Mouse (Mus musculus): ENCODE data around the gene Cfap58. TPM values are rescaled to one million over a fixed set of nuclear protein-coding genes. Genes with fewer than 3 reads are reported as not detected.

The Cfap58 gene
- polyA plus RNA-seq, 1 experiment: not detected

DNA sequence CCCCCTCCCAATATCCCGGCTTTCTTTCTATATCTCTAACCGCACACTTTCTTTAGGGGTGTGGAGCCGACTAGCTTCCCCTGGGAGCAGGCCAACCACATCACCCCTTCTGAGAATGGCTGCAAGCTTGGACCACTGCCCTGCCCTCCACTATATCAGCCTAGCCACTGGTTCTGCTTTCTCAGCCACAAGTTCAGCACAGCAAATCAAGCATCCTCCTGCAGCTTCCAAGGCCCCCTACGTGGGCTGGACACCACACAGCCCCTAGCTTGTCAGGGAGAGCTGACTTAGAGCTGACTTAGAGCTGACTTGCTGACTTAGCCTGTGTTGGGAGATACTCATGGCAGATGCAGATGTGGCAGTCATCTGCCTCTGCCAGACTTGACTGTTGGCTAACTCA, 32.4 kb upstream of the Cfap58 start:
- H3K4me3 ChIP-seq (ENCODE audit: insufficient read depth, poor library complexity, severe bottlenecking): no peak overlapping the region
- peaks cover 69% of the 10 kb centered on the region for H3K36me3 ChIP-seq (ENCODE audit: control insufficient read depth, insufficient read depth)
- H3K79me3 ChIP-seq (ENCODE audit: low read depth): peaks cover 76% of the 10 kb centered on the region
- TF ChIP-seq MAX (IDR thresholded peaks at IDR 0.05) (no peak), USF1 (IDR thresholded peaks at IDR 0.05; ENCODE audit: low read depth) (no peak), MYOD1 (IDR thresholded peaks at IDR 0.05; ENCODE audit: control insufficient read depth, insufficient read length, low read depth) (no peak), MYOG (IDR thresholded peaks at IDR 0.05; ENCODE audit: control insufficient read depth, extremely low read depth, insufficient read length) (no peak), CEBPB (IDR thresholded peaks at IDR 0.05; ENCODE audit: low read depth) (no peak), FOSL1 (IDR thresholded peaks at IDR 0.05; ENCODE audit: insufficient read depth, low read length, poor library complexity, severe bottlenecking) (no peak), CTCF (IDR thresholded peaks at IDR 0.05; ENCODE audit: control insufficient read depth, insufficient read depth, insufficient read length) (no peak)
- peaks cover 97% of the 10 kb centered on the region for H3K79me2 ChIP-seq (ENCODE audit: control insufficient read depth, insufficient read depth)
- H3K27me3 ChIP-seq (ENCODE audit: control insufficient read depth, insufficient read depth, insufficient read length): no peaks in the 10 kb centered on the region
- H3ac ChIP-seq (ENCODE audit: control insufficient read depth, insufficient read length, low read depth): no peak overlapping the region

DNA sequence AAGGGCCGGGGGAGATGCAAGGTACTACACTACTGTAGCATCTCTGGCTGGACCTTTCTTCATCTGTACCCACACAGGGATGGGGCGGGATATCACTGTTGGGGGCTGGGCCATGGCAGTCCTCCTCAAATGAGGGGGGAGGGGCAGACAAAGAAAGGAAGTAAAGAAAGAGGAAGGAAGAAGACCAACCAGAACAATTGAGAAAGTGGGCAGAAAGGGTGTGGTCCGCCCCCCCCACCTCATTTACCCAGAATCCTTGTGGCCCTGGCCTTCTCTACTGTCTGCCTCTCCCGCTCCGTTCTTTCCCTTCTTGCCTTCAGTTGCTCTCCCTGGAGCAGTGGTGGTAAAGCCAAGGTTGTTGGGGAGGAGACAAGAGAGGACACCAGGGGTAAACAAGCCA, 31.9 kb upstream of the Cfap58 start:
- no peak overlapping the region for H3ac ChIP-seq (ENCODE audit: control insufficient read depth, insufficient read length, low read depth)
- peaks cover 76% of the 10 kb centered on the region for H3K79me3 ChIP-seq (ENCODE audit: low read depth)
- peaks cover 68% of the 10 kb centered on the region for H3K36me3 ChIP-seq (ENCODE audit: control insufficient read depth, insufficient read depth)
- TF ChIP-seq CTCF (IDR thresholded peaks at IDR 0.05; ENCODE audit: control insufficient read depth, insufficient read depth, insufficient read length) (no peak), MYOD1 (IDR thresholded peaks at IDR 0.05; ENCODE audit: control insufficient read depth, insufficient read length, low read depth) (no peak), USF1 (IDR thresholded peaks at IDR 0.05; ENCODE audit: low read depth) (no peak), MAX (IDR thresholded peaks at IDR 0.05) (no peak), CEBPB (IDR thresholded peaks at IDR 0.05; ENCODE audit: low read depth) (no peak), MYOG (IDR thresholded peaks at IDR 0.05; ENCODE audit: control insufficient read depth, extremely low read depth, insufficient read length) (no peak), FOSL1 (IDR thresholded peaks at IDR 0.05; ENCODE audit: insufficient read depth, low read length, poor library complexity, severe bottlenecking) (no peak)
- no peaks in the 10 kb centered on the region for H3K27me3 ChIP-seq (ENCODE audit: control insufficient read depth, insufficient read depth, insufficient read length)
- H3K79me2 ChIP-seq (ENCODE audit: control insufficient read depth, insufficient read depth): peaks cover 97% of the 10 kb centered on the region
- H3K4me3 ChIP-seq (ENCODE audit: insufficient read depth, poor library complexity, severe bottlenecking): no peak overlapping the region

DNA sequence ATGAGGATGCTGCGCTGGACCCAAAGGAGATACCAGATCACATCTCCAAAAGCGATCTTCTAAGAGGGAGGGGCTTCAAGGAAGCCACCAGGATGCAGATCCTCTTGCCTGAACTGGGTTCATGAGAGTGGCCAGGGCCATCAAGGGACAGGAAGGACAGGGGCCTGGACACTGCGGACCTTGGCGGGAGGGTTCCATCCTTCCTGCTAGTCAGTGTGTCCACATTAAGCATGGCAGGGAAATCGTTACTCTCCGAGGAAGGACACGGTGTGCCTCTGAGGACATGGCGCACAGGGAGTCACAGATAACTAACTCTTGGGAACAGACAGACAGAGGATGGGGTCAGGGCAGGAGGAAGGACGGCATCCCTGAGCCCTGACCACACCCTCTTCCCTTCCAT, 29.9 kb upstream of the Cfap58 start:
- Histone ChIP-seq H3K27me3 (ENCODE audit: control insufficient read depth, insufficient read depth, insufficient read length) (no peaks in the 10 kb centered on the region), H3K4me3 (ENCODE audit: insufficient read depth, poor library complexity, severe bottlenecking) (no peak overlapping the region)
- no peak for TF ChIP-seq MAX (IDR thresholded peaks at IDR 0.05)
- TF ChIP-seq FOSL1 (IDR thresholded peaks at IDR 0.05; ENCODE audit: insufficient read depth, low read length, poor library complexity, severe bottlenecking): no peak
- TF ChIP-seq MYOG (IDR thresholded peaks at IDR 0.05; ENCODE audit: control insufficient read depth, extremely low read depth, insufficient read length): no peak
- no peak for TF ChIP-seq CEBPB (IDR thresholded peaks at IDR 0.05; ENCODE audit: low read depth)
- no peak for TF ChIP-seq CTCF (IDR thresholded peaks at IDR 0.05; ENCODE audit: control insufficient read depth, insufficient read depth, insufficient read length)
- TF ChIP-seq USF1 (IDR thresholded peaks at IDR 0.05; ENCODE audit: low read depth): no peak
- TF ChIP-seq MYOD1 (IDR thresholded peaks at IDR 0.05; ENCODE audit: control insufficient read depth, insufficient read length, low read depth): no peak

DNA sequence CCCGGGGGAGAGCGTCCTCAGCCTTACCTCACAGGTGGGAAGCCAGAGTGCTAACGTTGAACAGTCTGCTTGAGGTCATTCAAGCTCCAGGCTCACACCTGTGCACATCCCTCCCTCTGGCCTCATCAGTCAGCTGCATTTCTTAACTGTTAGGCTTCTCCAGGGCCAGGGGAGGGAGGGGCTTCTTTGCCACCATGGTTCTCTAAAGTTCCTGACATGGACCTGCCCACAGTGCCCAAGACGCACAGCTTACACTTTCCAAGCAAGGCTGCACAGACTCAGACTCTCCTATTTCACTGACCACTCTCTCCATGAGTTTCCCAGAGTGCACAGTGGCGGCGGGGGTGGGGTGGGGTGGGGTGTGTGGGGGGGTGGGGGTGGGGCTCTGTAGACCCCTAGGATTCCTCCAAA, 28.5 kb upstream of the Cfap58 start:
- H3K4me3 ChIP-seq (ENCODE audit: insufficient read depth, poor library complexity, severe bottlenecking): no peak overlapping the region
- TF ChIP-seq MYOG (IDR thresholded peaks at IDR 0.05; ENCODE audit: control insufficient read depth, extremely low read depth, insufficient read length) (no peak), CEBPB (IDR thresholded peaks at IDR 0.05; ENCODE audit: low read depth) (no peak), MAX (IDR thresholded peaks at IDR 0.05) (no peak), MYOD1 (IDR thresholded peaks at IDR 0.05; ENCODE audit: control insufficient read depth, insufficient read length, low read depth) (no peak), CTCF (IDR thresholded peaks at IDR 0.05; ENCODE audit: control insufficient read depth, insufficient read depth, insufficient read length) (no peak), FOSL1 (IDR thresholded peaks at IDR 0.05; ENCODE audit: insufficient read depth, low read length, poor library complexity, severe bottlenecking) (no peak), USF1 (IDR thresholded peaks at IDR 0.05; ENCODE audit: low read depth) (no peak)

More for the DNA sequence above, 29.9 kb upstream of the Cfap58 start:
- Histone ChIP-seq H3K79me2 (ENCODE audit: control insufficient read depth, insufficient read depth) (peaks cover 97% of the 10 kb centered on the region), H3K79me3 (ENCODE audit: low read depth) (peaks cover 75% of the 10 kb centered on the region), H3K36me3 (ENCODE audit: control insufficient read depth, insufficient read depth) (peaks cover 72% of the 10 kb centered on the region), H3ac (ENCODE audit: control insufficient read depth, insufficient read length, low read depth) (no peak overlapping the region)

DNA sequence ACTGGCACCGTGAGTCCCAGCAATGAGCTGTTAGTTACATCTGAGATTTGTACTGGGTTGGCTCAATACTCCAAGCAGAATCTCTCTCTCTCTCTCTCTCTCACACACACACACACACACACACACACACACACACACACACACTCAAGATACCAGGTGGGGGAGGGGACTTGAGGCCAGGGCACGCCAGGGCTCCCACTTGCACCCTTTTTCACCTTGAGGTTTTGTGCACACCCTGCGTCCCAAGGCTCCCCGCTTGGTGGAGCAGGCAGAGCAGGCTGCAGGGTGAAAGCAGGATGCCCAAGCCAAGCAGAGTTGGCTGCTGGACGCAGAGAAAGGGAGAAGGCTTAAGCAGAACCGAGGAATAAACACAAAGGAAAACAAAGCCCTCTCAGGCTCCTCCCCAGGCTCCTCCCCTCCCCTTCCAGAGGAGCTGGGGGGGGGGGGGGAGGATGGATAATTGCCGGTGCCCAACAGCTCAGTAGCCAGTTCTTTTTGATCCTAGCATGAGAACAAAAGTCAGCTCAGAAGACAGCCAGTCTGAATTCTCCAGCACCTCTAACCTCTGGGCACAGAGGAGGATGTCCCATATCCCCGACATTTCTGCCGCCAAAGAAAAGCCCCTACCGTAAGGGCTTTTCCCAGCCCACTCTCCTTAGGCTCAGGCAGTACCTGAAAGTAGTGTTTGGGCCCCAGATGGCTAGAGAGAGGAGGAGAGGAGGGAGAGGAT, 27.9 kb upstream of the Cfap58 start:
- H3K27me3 ChIP-seq (ENCODE audit: control insufficient read depth, insufficient read depth, insufficient read length): no peaks in the 10 kb centered on the region
- peaks cover 77% of the 10 kb centered on the region for H3K36me3 ChIP-seq (ENCODE audit: control insufficient read depth, insufficient read depth)
- peaks cover 97% of the 10 kb centered on the region for H3K79me2 ChIP-seq (ENCODE audit: control insufficient read depth, insufficient read depth)
- no peak for TF ChIP-seq MYOG (IDR thresholded peaks at IDR 0.05; ENCODE audit: control insufficient read depth, extremely low read depth, insufficient read length)
- no peak for TF ChIP-seq FOSL1 (IDR thresholded peaks at IDR 0.05; ENCODE audit: insufficient read depth, low read length, poor library complexity, severe bottlenecking)
- no peak for TF ChIP-seq CTCF (IDR thresholded peaks at IDR 0.05; ENCODE audit: control insufficient read depth, insufficient read depth, insufficient read length)
- no peak for TF ChIP-seq MAX (IDR thresholded peaks at IDR 0.05)
- TF ChIP-seq USF1 (IDR thresholded peaks at IDR 0.05; ENCODE audit: low read depth): no peak
- no peak for TF ChIP-seq MYOD1 (IDR thresholded peaks at IDR 0.05; ENCODE audit: control insufficient read depth, insufficient read length, low read depth)
- no peak for TF ChIP-seq CEBPB (IDR thresholded peaks at IDR 0.05; ENCODE audit: low read depth)
- no peak overlapping the region for H3K4me3 ChIP-seq (ENCODE audit: insufficient read depth, poor library complexity, severe bottlenecking)
- peaks cover 82% of the 10 kb centered on the region for H3K79me3 ChIP-seq (ENCODE audit: low read depth)
- H3ac ChIP-seq (ENCODE audit: control insufficient read depth, insufficient read length, low read depth): no peak overlapping the region

More for the DNA sequence above, 28.5 kb upstream of the Cfap58 start:
- Histone ChIP-seq H3ac (ENCODE audit: control insufficient read depth, insufficient read length, low read depth) (no peak overlapping the region), H3K79me3 (ENCODE audit: low read depth) (peaks cover 80% of the 10 kb centered on the region), H3K27me3 (ENCODE audit: control insufficient read depth, insufficient read depth, insufficient read length) (no peaks in the 10 kb centered on the region), H3K79me2 (ENCODE audit: control insufficient read depth, insufficient read depth) (peaks cover 97% of the 10 kb centered on the region), H3K36me3 (ENCODE audit: control insufficient read depth, insufficient read depth) (peaks cover 77% of the 10 kb centered on the region)

Data from C2C12 (cell line).